9 mouse cellular contexts compared by ENCODE assay signal in genomic region chr3:104993800-104994199, GRCm38 (mm10). TPM values are rescaled to one million over a fixed set of nuclear protein-coding genes. Genes with fewer than 3 reads are reported as not detected.
A peak's percentile ranks its signal among the peaks of the same experiment; 100 is the strongest.
DNase-seq lines count a peak whose midpoint lies in the region; ATAC-seq lines count a peak whose summit lies in the region.
"Had no signal": no experiment of that assay in that cellular context is flagged by ENCODE, and none has a peak within 500 bp of the region (broad histone marks: within the 10 kb centered on the region; RNA-seq: fewer than 3 reads in every experiment).

No protein-coding gene starts in this region.

- H3K9me3 ChIP-seq in neural tube, embryonic 12.5 days: no peaks in the 10 kb centered on the region
- H3K9me3 ChIP-seq: megakaryocyte, embryonic 14.5 days had no signal

- H3K9ac ChIP-seq in neural tube, embryonic 12.5 days: 0 out of 2 replicates have a peak overlapping the region, but pooled peaks have one; percentile 13

- peak; percentile 17 for DNase-seq in kidney, postnatal 14 days
- no peak for DNase-seq in kidney, adult 11 months
- DNase-seq in brain, adult 2 months (ENCODE audit: low read depth, low spot score): peak; percentile 96
- peak; percentile 39 to 51 for DNase-seq in frontal cortex, postnatal 14 days (ENCODE audit: low spot score in 2 of 2)
- peak; percentile 79 for DNase-seq in left cerebral cortex, adult 11 months (ENCODE audit: low spot score)
- no peak for DNase-seq in spleen, postnatal 36 days (ENCODE audit: low spot score in 2 of 2)

- H3K4me2 ChIP-seq in neural tube, embryonic 12.5 days (replicated peaks): peak overlapping the region; percentile 16; the same call in 1 of the 2 replicates

- H3K4me3 ChIP-seq in neural tube, embryonic 12.5 days: no peak overlapping the region
- H3K4me3 ChIP-seq: megakaryocyte, embryonic 14.5 days had no signal

- no peaks in the 10 kb centered on the region for H3K27me3 ChIP-seq in neural tube, embryonic 12.5 days (replicated peaks)

- H3K27ac ChIP-seq in neural tube, embryonic 12.5 days: no peak overlapping the region

- peaks cover 18% of the 10 kb centered on the region for H3K4me1 ChIP-seq in neural tube, embryonic 12.5 days

- 28% methylated on average over 4 of the region's 4 CpGs for WGBS in neural tube, embryonic 12.5 days

- ATAC-seq in neural tube, embryonic 12.5 days (ENCODE audit: low FRiP score, low read depth): peak; percentile 77
- no peak for ATAC-seq in activated CD4-positive, CD25-positive, alpha-beta regulatory T cell, adult 4 months

- no peaks in the 10 kb centered on the region for H3K36me3 ChIP-seq in neural tube, embryonic 12.5 days

RNA-seq across cellular contexts. Expression of gene Wnt2b, which starts 32.1 kb away (rescaled TPM):
- 0.70 and 0.72 TPM in 2 replicates for polyA plus RNA-seq in neural tube, embryonic 12.5 days (2016; fragmentation: Nextera tagmentation; extraction: Ambion mirVana)
- polyA plus RNA-seq in activated CD4-positive, CD25-positive, alpha-beta regulatory T cell, adult 4 months (2017; shearing (Covaris generic)): under 1 TPM; 0.18 to 0.22 TPM

RNA-seq across cellular contexts. Expression of gene Cttnbp2nl, which starts 59.1 kb away (rescaled TPM):
- polyA plus RNA-seq in neural tube, embryonic 12.5 days (2016; fragmentation: Nextera tagmentation; extraction: Ambion mirVana): 60.0 and 61.5 TPM in 2 replicates
- polyA plus RNA-seq in activated CD4-positive, CD25-positive, alpha-beta regulatory T cell, adult 4 months (2017; shearing (Covaris generic)): not detected

Comparison
In these comparisons a context has a peak if more than half of its experiments do, and no peak if none do; other contexts are left out.
1. DNase-seq: peak in kidney, postnatal 14 days (single experiment), brain, adult 2 months (single experiment), frontal cortex, postnatal 14 days (2 of 2) and left cerebral cortex, adult 11 months (single experiment); none in kidney, adult 11 months (single experiment) and spleen, postnatal 36 days (0 of 2).
2. RNA of gene Cttnbp2nl, which starts 59.1 kb away (polyA plus RNA-seq): 60.0 to 61.5 TPM in neural tube, embryonic 12.5 days; not detected in activated CD4-positive, CD25-positive, alpha-beta regulatory T cell, adult 4 months; every median in the first group is over 10 times any median in the second.